Mouse (Mus musculus) thymus, postnatal 25 days (tissue): ENCODE data around the gene 6430531B16Rik.

Source experiments
- DNase-seq: peaks from one replicate; pipeline ENCODE4 v3.0.0; 2022

Gene 6430531B16Rik

GRCm38 (mm10) chr7:139978278-139978892 is at the start of gene 6430531B16Rik:
TSS of gene 6430531B16Rik (minus strand) at chr7:139978755.
- DNase-seq, result peak; percentile 79

DNA sequence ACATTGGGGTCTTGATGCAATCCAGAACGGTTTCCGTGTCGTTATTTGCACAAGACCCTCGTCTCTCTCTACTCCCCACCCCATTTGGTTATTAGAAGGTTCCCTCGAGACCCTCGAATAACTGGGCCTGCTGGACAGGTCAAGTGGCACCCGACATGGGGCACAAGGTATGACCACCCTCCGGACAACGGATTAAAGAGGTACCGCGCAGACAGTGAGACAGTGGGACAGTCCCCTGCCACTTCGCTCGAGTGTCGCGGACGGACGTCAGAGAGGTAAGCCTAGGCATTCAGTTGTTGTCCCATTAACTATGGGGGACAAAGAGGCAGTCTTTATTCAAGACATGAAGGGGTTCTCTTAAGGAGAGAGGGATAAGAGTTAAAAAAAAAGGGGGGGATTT is 32.8 kb upstream of the 6430531B16Rik start:
- DNase-seq, result no peak

- DNase-seq, result no peak
These were observed 29.2 kb upstream of the 6430531B16Rik start for GRCm38 (mm10) chr7:140007781-140008180.

DNA sequence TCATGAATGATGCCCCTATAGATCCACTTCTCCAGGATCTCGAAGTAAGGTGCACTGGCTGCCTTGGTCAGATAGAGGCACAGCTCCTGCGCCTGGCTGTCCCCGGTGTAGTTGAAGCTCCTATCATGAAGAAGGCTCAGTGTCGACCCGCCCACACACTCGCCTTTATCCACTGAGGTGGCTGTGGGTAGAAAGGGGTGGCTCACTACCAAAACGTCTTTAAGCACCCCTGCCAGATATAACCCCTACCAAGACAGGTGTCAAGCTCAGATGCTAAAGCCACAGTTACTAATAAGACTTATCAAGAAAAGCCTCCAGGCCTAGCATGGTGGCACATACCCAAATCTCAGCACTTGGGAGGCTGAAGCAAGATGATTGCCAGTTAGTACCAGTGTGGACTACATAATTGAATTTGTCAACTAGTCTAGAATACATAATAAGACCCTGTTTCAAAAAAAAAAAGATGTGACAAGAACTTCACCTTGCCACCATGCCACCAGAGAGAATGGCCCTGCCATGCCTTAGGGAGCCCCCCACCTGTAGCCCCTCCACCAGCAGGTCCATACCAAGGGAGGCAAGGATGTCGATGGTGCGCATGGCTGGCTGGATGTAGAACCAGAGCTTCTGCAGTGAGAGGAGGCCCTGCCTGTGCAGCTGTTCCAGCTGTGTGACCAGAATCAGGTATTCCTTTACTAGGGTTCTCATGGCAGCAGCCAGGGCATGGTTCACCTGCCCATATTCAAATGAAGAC is 28.5 kb upstream of the 6430531B16Rik start:
- no peak for DNase-seq

- DNase-seq, result no peak
These were observed 26.1 kb upstream of the 6430531B16Rik start for GRCm38 (mm10) chr7:140004666-140005065.

- no peak for DNase-seq
These were observed 22.7 kb upstream of the 6430531B16Rik start for GRCm38 (mm10) chr7:140001086-140001740.

- no peak for DNase-seq
These were observed 20.3 kb upstream of the 6430531B16Rik start for GRCm38 (mm10) chr7:139998691-139999350.

- DNase-seq, result peak; percentile 62
These were observed 16.1 kb upstream of the 6430531B16Rik start for GRCm38 (mm10) chr7:139994676-139995075.

GRCm38 (mm10) chr7:139994202-139994601 is 15.6 kb upstream of the 6430531B16Rik start:
- no peak for DNase-seq

- DNase-seq, result no peak
These were observed 15.0 kb upstream of the 6430531B16Rik start for GRCm38 (mm10) chr7:139993532-139993931.

DNA sequence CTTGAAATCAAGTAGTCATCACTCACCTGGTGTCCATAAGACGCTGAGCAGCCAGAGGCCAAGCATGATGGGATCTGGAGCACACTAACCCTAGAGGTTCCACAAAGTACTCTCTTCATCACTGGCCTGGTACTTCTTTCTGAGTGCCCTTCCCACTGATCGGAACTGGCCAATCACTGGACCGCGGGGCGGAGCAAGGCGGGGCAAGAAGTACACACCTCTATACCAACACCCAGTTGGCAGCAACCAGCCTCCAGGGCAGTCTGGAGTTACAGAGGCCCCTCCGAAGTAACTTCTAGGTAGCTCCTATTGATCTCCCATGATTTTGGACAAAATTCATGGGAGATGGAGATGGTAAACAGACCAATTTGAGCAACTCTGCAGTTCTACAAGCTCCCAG is 13.9 kb upstream of the 6430531B16Rik start, which contains the start of gene Adam8:
Gene Adam8, minus strand, starts transcription at position 157 of the 400 bp plus-strand sequence.
- peak; percentile 25 for DNase-seq

- DNase-seq, result no peak
These were observed 12.4 kb upstream of the 6430531B16Rik start for GRCm38 (mm10) chr7:139990864-139991394.

- no peak for DNase-seq
These were observed 9.7 kb upstream of the 6430531B16Rik start for GRCm38 (mm10) chr7:139988272-139988671.

DNA sequence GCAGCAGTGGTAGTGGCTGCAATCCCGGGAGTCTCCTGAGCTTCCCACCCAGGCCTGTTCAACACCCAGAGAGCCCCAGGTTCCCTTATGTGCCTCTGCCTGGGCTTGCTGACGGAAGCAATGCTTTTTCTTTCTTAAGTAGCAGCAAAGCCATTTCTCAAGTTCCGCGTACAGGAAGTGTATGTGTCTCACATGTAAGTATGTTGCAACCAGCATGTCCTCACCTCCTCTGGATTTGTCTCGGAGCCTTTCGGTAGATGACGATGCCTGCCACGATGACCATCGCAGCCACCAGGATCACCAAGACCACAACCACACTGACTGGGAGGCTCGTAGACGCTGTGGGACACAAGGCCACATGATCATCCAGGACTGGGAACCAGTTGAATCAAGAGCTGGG is 6.0 kb upstream of the 6430531B16Rik start:
- DNase-seq, result no peak

- no peak for DNase-seq
These were observed 3.5 kb upstream of the 6430531B16Rik start for GRCm38 (mm10) chr7:139982058-139982457.

GRCm38 (mm10) chr7:139980778-139981177 is 2.2 kb upstream of the 6430531B16Rik start:
- DNase-seq, result no peak

DNA sequence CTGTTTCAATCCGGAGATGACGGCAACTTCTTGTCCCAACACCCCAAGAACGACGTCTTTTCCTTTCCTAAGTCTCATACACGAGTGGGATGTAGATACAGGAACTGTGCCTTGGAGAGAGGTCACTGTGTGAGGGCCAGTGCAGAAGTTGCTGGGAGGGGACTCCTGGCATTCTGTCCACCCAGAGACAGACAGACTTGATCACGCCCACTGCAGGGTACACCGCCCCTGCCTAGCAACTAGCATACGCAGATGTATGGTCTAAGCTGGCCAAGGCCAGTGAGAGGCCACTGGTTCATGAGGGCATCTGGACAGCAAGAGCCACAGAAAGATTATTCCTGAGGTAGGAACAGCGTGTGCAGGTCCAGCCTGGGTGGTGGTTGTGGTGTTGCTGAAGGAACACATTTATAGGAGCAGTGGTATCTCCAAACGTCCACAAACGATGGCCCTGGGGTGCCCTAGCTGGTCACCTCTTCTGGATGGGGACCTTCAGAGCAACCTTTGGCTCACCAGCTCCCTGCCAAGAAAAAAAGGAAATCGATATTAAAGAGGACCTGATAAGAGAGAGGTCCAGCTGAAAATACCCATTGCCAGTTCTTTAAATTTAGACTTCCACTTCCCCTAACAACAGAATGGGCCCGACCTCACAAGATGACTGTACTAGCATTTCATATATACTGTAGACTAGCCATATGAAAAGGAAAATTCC is 610 bp upstream of the 6430531B16Rik start:
- no peak for DNase-seq

- DNase-seq, result no peak
These were observed 3.1 kb downstream of the 6430531B16Rik start for GRCm38 (mm10) chr7:139975471-139975870.

GRCm38 (mm10) chr7:139974307-139974706 is 4.2 kb downstream of the 6430531B16Rik start:
- DNase-seq, result no peak

- DNase-seq, result no peak
These were observed 5.6 kb downstream of the 6430531B16Rik start for GRCm38 (mm10) chr7:139972923-139973331.

DNA sequence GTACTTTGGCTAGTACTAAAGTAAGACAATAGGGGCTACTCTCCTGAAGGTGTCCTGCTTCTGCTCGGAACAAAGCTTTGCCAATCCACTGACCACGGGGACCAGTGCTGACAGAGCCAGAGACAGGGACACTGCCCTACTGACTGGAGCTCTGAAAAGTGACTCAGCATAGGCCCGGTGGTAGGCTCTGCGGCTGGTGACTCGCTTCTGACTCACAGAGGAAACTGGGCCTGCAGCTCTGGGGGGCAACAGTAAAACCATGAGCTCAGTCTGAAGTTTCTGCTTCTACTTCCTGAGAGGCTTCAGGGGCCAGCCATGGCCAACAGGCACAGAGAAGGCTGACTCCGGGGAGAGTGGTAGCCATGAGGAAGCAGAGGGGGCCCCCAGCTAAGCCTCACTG is 7.1 kb downstream of the 6430531B16Rik start:
- no peak for DNase-seq

DNA sequence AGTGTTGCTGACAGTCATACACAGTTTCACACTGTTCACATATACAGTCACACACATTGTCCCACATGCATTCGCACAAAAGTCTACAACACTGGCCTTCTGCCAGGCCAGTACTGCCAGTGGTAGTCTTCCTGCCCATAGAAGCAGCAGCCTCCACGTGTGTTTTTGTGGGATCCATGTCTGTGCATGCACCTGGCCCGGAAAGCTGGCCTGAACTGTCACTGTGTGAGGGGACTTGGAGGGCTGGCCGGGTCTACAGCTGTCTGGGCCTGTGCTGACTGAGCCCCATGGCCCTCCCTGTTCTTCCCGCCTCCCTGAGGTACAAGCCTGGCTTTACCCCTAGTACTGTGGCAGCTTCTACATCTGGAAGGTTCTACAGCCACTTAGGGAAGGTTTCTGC is 7.6 kb downstream of the 6430531B16Rik start:
- no peak for DNase-seq
